Mouse (Mus musculus) heart, embryonic 12.5 days (tissue): ENCODE results near the gene Gm9817. TPM values are rescaled to one million over a fixed set of nuclear protein-coding genes. Genes with fewer than 3 reads are reported as not detected.

Source experiments
- ATAC-seq: fragments of 200-750 bp; cut with Nextera tagmentation; 2 replicates; pipeline ENCODE4 v1.8.0; 2017; ENCODE audit warnings: moderate TSS enrichment, moderate library complexity; ENCODE audit not compliant: insufficient number of reproducible peaks, low FRiP score
- H3K27ac ChIP-seq: fragments of 300-500 bp; sonication (generic); 2 replicates; pipeline ENCODE4 v1.5.1; 2016; ENCODE audit warnings: mild to moderate bottlenecking, moderate library complexity; ENCODE audit not compliant: poor library complexity, severe bottlenecking
- H3K27me3 ChIP-seq: fragments of 300-500 bp; sonication (generic); replicated peaks from 2 replicates; pipeline ENCODE4 v1.6.1; 2016; ENCODE audit warnings: mild to moderate bottlenecking, moderate library complexity
- H3K36me3 ChIP-seq: fragments of 300-500 bp; sonication (generic); 2 replicates; pipeline ENCODE4 v1.6.1; 2016; ENCODE audit warnings: mild to moderate bottlenecking, moderate library complexity
- H3K4me1 ChIP-seq: fragments of 300-500 bp; sonication (generic); replicated peaks from 2 replicates; pipeline ENCODE4 v1.6.1; 2016; ENCODE audit warnings: mild to moderate bottlenecking
- H3K4me2 ChIP-seq: fragments of 300-500 bp; sonication (generic); 2 replicates; pipeline ENCODE4 v1.6.1; 2016; ENCODE audit warnings: mild to moderate bottlenecking, moderate library complexity
- H3K4me3 ChIP-seq: fragments of 300-500 bp; sonication (generic); 2 replicates; pipeline ENCODE4 v1.5.1; 2016; ENCODE audit warnings: mild to moderate bottlenecking
- H3K9ac ChIP-seq: fragments of 300-500 bp; sonication (generic); 2 replicates; pipeline ENCODE4 v1.6.1; 2016; ENCODE audit warnings: mild to moderate bottlenecking, moderate library complexity
- H3K9me3 ChIP-seq: fragments of 300-500 bp; sonication (generic); replicated peaks from 2 replicates; pipeline ENCODE4 v1.6.1; 2016; ENCODE audit warnings: mild to moderate bottlenecking, moderate library complexity
- WGBS: fragments of 180-500 bp; shearing (Covaris S2); methylation state at CpG from one replicate; pipeline ENCODE4 v1.1.7; 2016; 5-methylcytosine and 5-hydroxymethylcytosine counted together
- polyA plus RNA-seq: library from polyadenylated mRNA; unstranded; fragments of >200 nt; fragmentation: Nextera tagmentation; extraction: Ambion mirVana; gene quantifications from 2 replicates; pipeline ENCODE4 v1.2.1, GENCODE M21; 2016

The Gm9817 gene
- polyA plus RNA-seq, 1 experiment from 2014 or later: 0.13 TPM

DNA sequence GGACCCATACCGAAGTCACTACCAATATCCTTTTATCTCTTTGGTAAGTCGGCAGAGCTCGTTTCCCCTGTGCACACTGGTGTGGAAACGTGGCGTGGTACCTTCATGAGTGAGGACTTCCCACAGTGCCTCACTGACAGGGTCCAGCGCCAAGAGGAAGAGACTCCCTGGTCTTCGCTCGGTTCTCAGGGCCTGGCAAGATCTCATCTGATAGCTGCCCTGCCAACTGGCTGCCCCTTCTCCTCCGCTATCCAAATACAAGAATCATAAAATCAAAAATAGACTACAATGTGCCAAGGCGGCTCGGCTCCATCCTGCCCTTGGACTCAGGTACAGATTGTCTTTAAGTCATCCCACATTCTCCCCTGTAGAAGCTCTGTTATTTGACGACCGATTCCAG is 11.4 kb downstream of the Gm9817 start:
- H3K9ac ChIP-seq: no peak overlapping the region
- ATAC-seq: no peak
- no peak overlapping the region for H3K4me2 ChIP-seq
- no peaks in the 10 kb centered on the region for H3K36me3 ChIP-seq
- H3K27me3 ChIP-seq: no peaks in the 10 kb centered on the region
- H3K27ac ChIP-seq: no peak overlapping the region
- H3K4me1 ChIP-seq: peaks cover 19% of the 10 kb centered on the region
- no peak overlapping the region for H3K4me3 ChIP-seq
- H3K9me3 ChIP-seq: no peaks in the 10 kb centered on the region
- 57% methylated on average over 13 of the region's 13 CpGs for WGBS

DNA sequence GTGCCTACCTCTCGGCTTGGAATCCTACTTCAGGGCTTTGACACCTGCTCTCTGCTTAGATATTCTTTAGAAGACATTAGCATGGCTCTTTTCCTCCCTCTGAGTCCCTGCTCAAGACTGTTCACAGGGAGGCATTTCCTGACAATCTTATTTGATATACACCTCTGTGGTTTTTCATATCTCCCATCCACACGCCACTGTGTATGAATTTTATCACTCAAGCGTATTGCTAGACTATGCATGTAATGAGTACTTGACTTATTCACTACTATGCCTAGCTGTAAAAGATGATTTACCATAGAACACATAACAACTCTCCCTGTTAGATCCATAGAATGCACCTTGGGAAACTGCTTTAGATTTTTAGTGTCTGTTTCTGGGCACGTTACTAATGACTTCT is 14.3 kb downstream of the Gm9817 start:
- no peaks in the 10 kb centered on the region for H3K9me3 ChIP-seq
- WGBS: 77% methylated on average over 4 of the region's 4 CpGs
- no peak overlapping the region for H3K4me3 ChIP-seq
- no peak overlapping the region for H3K27ac ChIP-seq
- no peaks in the 10 kb centered on the region for H3K27me3 ChIP-seq
- peaks cover 17% of the 10 kb centered on the region for H3K4me1 ChIP-seq
- no peak overlapping the region for H3K4me2 ChIP-seq
- H3K9ac ChIP-seq: no peak overlapping the region
- no peaks in the 10 kb centered on the region for H3K36me3 ChIP-seq
- no peak for ATAC-seq

- WGBS: 77% methylated on average over 9 of the region's 9 CpGs
- no peak for ATAC-seq
- Histone ChIP-seq H3K27ac (no peak overlapping the region), H3K4me1 (0 out of 2 replicates have a peak, but pooled peaks cover under 1% of the 10 kb centered on the region), H3K9ac (no peak overlapping the region), H3K4me2 (no peak overlapping the region), H3K9me3 (no peaks in the 10 kb centered on the region), H3K4me3 (no peak overlapping the region), H3K27me3 (no peaks in the 10 kb centered on the region), H3K36me3 (no peaks in the 10 kb centered on the region)
Measured at GRCm38 (mm10) chr13:45095028-45095427, 16.5 kb downstream of the Gm9817 start.

- Histone ChIP-seq H3K4me1 (no peaks in the 10 kb centered on the region), H3K27ac (no peak overlapping the region), H3K27me3 (no peaks in the 10 kb centered on the region), H3K4me3 (no peak overlapping the region), H3K9ac (no peak overlapping the region), H3K9me3 (no peaks in the 10 kb centered on the region), H3K36me3 (no peaks in the 10 kb centered on the region), H3K4me2 (no peak overlapping the region)
- ATAC-seq: no peak
- WGBS: 67% methylated on average over 10 of the region's 10 CpGs
Measured at GRCm38 (mm10) chr13:45099582-45100229, 21.2 kb downstream of the Gm9817 start.

- Histone ChIP-seq H3K36me3 (no peaks in the 10 kb centered on the region), H3K27ac (no peak overlapping the region), H3K9ac (no peak overlapping the region), H3K4me2 (no peak overlapping the region), H3K27me3 (no peaks in the 10 kb centered on the region), H3K9me3 (no peaks in the 10 kb centered on the region), H3K4me3 (no peak overlapping the region), H3K4me1 (no peaks in the 10 kb centered on the region)
- WGBS: 68% methylated on average over 3 of the region's 3 CpGs
- ATAC-seq: no peak
Measured at GRCm38 (mm10) chr13:45106480-45106879, 28.0 kb downstream of the Gm9817 start.

- Histone ChIP-seq H3K27ac (no peak overlapping the region), H3K36me3 (no peaks in the 10 kb centered on the region), H3K4me2 (no peak overlapping the region), H3K4me1 (no peaks in the 10 kb centered on the region), H3K27me3 (no peaks in the 10 kb centered on the region), H3K4me3 (no peak overlapping the region), H3K9ac (no peak overlapping the region), H3K9me3 (no peaks in the 10 kb centered on the region)
- 56% methylated on average over 7 of the region's 7 CpGs for WGBS
- ATAC-seq: no peak
Measured at GRCm38 (mm10) chr13:45108851-45109390, 30.4 kb downstream of the Gm9817 start.

DNA sequence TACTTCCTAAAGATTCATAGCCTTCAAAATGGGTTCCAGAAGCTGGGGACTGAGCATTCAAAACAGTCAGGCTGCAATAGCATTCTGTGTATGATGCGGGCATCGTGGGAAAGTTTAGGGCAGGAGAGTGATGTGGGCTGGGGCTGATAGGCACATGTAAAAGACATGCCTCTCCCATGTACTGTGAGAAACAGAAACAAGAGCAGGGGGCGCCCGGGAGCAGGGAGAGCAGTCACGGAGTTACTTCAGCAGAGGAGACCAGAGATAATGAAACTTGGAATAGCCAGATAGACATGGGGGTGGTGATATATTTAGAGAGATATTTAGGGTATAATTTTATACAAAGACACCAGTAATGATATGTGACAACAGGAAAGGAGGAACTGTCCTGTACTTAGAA is 39.9 kb downstream of the Gm9817 start:
- no peak for ATAC-seq
- 69% methylated on average over 5 of the region's 5 CpGs for WGBS
- Histone ChIP-seq H3K4me2 (no peak overlapping the region), H3K27ac (no peak overlapping the region), H3K4me1 (no peaks in the 10 kb centered on the region), H3K9me3 (no peaks in the 10 kb centered on the region), H3K27me3 (no peaks in the 10 kb centered on the region), H3K9ac (no peak overlapping the region), H3K36me3 (no peaks in the 10 kb centered on the region), H3K4me3 (no peak overlapping the region)

DNA sequence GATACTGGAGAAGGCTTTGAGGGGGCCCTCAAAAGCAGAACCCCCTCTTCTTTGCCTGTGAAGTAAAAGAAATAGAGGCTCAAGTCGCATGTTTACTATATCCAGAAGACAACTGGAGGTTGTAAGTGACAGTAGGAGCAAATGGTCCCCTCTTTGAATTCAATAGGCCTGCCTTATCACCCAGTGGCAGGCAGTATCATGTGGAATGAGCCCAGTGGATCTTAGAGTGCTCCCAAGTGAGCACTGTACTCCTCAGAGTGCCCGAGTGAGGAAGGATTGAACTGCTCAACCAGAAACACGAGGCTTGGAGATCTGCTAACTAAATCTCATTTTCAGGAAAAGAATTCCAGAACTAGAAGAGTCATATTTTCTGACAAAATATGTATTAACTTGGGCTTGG is 40.3 kb downstream of the Gm9817 start:
- Histone ChIP-seq H3K27ac (no peak overlapping the region), H3K4me2 (no peak overlapping the region), H3K9ac (no peak overlapping the region), H3K36me3 (no peaks in the 10 kb centered on the region), H3K27me3 (no peaks in the 10 kb centered on the region), H3K4me3 (no peak overlapping the region), H3K4me1 (no peaks in the 10 kb centered on the region), H3K9me3 (no peaks in the 10 kb centered on the region)
- ATAC-seq: no peak
- WGBS: 52% methylated on average over 3 of the region's 3 CpGs

Other genes with a start within 250 kb of the Gm9817 start
- gene Dtnbp1, start 76.5 kb upstream of the Gm9817 start, polyA plus RNA-seq: 72.3 and 72.4 TPM in 2 replicates